Comparison of ENCODE assay signal across 9 mouse cellular contexts in the genomic region with DNA sequence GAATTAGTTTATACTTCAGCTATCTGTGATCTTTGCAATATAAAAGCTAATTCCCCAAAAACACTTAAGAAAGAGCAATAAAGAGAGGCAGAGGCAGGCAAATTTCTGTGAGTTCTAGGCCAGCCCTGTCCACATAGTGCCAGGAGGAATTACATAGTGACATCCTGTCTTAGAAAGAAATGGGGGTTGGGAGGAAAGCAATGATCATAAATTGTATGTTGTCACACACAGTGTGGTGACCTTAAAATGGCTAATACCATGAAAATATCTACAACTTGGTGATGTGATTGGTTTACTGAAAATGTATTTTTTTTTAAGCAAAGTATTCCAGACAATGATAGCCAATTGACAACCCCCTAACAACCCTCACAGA. TPM values are rescaled to one million over a fixed set of nuclear protein-coding genes. Genes with fewer than 3 reads are reported as not detected.
DNase-seq lines count a peak whose midpoint lies in the region; ATAC-seq lines count a peak whose summit lies in the region.
"Had no signal": no experiment of that assay in that cellular context is flagged by ENCODE, and none has a peak within 500 bp of the region (broad histone marks: within the 10 kb centered on the region; RNA-seq: fewer than 3 reads in every experiment).

No protein-coding gene starts in this region.

- no peak for ATAC-seq in kidney, embryonic 15.5 days (replicated peaks; ENCODE audit: low FRiP score)
- no peak for ATAC-seq in embryonic facial prominence, embryonic 15.5 days (ENCODE audit: insufficient number of reproducible peaks, low FRiP score, low TSS enrichment, low read depth)
- ATAC-seq in liver, embryonic 15.5 days (ENCODE audit: insufficient read depth) = no peak
- no peak for ATAC-seq in cerebellum, adult (ENCODE audit: insufficient number of reproducible peaks, low FRiP score, low TSS enrichment)
- ATAC-seq: midbrain, embryonic 16.5 days had no signal

- H3K9me3 ChIP-seq in kidney, embryonic 15.5 days (replicated peaks) = no peaks in the 10 kb centered on the region
- H3K9me3 ChIP-seq in embryonic facial prominence, embryonic 10.5 days = no peaks in the 10 kb centered on the region
- no peaks in the 10 kb centered on the region for H3K9me3 ChIP-seq in embryonic facial prominence, embryonic 15.5 days (replicated peaks)
- H3K9me3 ChIP-seq in liver, embryonic 15.5 days (replicated peaks) = no peaks in the 10 kb centered on the region

- H3K9ac ChIP-seq in kidney, embryonic 15.5 days = 0 out of 2 replicates have a peak overlapping the region, but pooled peaks have one; percentile 5
- H3K9ac ChIP-seq in embryonic facial prominence, embryonic 15.5 days = no peak overlapping the region
- H3K9ac ChIP-seq in liver, embryonic 15.5 days = no peak overlapping the region

- H3K4me3 ChIP-seq in kidney, embryonic 15.5 days (replicated peaks) = no peak overlapping the region
- peak overlapping the region; percentile 34; the same call in 1 of the 2 replicates for H3K4me3 ChIP-seq in embryonic facial prominence, embryonic 10.5 days
- H3K4me3 ChIP-seq in embryonic facial prominence, embryonic 15.5 days (replicated peaks) = no peak overlapping the region
- H3K4me3 ChIP-seq in liver, embryonic 15.5 days (replicated peaks) = no peak overlapping the region

- no peak for DNase-seq in kidney, adult 8-10 months
- no peak for DNase-seq in embryonic facial prominence, embryonic 10.5 days (ENCODE audit: low spot score)
- DNase-seq in urinary bladder, postnatal 25 days (ENCODE audit: low spot score) = no peak
- DNase-seq: layer of hippocampus, adult 9-11 months had no signal

- peak overlapping the region; percentile 88 for H3K27ac ChIP-seq in kidney, embryonic 15.5 days
- H3K27ac ChIP-seq in embryonic facial prominence, embryonic 10.5 days (replicated peaks) = peak overlapping the region; percentile 82
- H3K27ac ChIP-seq in embryonic facial prominence, embryonic 15.5 days (replicated peaks) = peak overlapping the region; percentile 91
- H3K27ac ChIP-seq in liver, embryonic 15.5 days (replicated peaks) = 0 out of 2 replicates have a peak overlapping the region, but pooled peaks have one; percentile 35

- H3K27me3 ChIP-seq in kidney, embryonic 15.5 days = no peaks in the 10 kb centered on the region
- H3K27me3 ChIP-seq in embryonic facial prominence, embryonic 10.5 days (replicated peaks; ENCODE audit: low read depth, poor library complexity, severe bottlenecking) = no peaks in the 10 kb centered on the region
- H3K27me3 ChIP-seq in embryonic facial prominence, embryonic 15.5 days = no peaks in the 10 kb centered on the region
- H3K27me3 ChIP-seq in liver, embryonic 15.5 days = no peaks in the 10 kb centered on the region

- peaks cover 65% of the 10 kb centered on the region for H3K4me1 ChIP-seq in kidney, embryonic 15.5 days
- H3K4me1 ChIP-seq in embryonic facial prominence, embryonic 10.5 days = peaks cover 46% of the 10 kb centered on the region
- peaks cover 24% of the 10 kb centered on the region for H3K4me1 ChIP-seq in embryonic facial prominence, embryonic 15.5 days
- peaks cover 30% of the 10 kb centered on the region for H3K4me1 ChIP-seq in liver, embryonic 15.5 days (replicated peaks)

- H3K36me3 ChIP-seq in kidney, embryonic 15.5 days = no peaks in the 10 kb centered on the region
- H3K36me3 ChIP-seq in embryonic facial prominence, embryonic 10.5 days (replicated peaks) = no peaks in the 10 kb centered on the region
- H3K36me3 ChIP-seq in embryonic facial prominence, embryonic 15.5 days = no peaks in the 10 kb centered on the region
- H3K36me3 ChIP-seq in liver, embryonic 15.5 days (replicated peaks) = no peaks in the 10 kb centered on the region

- peak overlapping the region; percentile 44 for H3K4me2 ChIP-seq in kidney, embryonic 15.5 days
- no peak overlapping the region for H3K4me2 ChIP-seq in embryonic facial prominence, embryonic 15.5 days (replicated peaks)
- peak overlapping the region; percentile 42; the same call in 1 of the 2 replicates for H3K4me2 ChIP-seq in liver, embryonic 15.5 days

RNA-seq across cellular contexts. Expression of a gene that starts 41.6 kb away (rescaled TPM):
- 24.4 and 25.5 TPM in 2 replicates for polyA plus RNA-seq in kidney, embryonic 15.5 days (2015; fragmentation: Nextera tagmentation; extraction: Ambion mirVana)
- polyA plus RNA-seq in embryonic facial prominence, embryonic 10.5 days (2016; fragmentation: Nextera tagmentation; extraction: Ambion mirVana) = 22.6 and 25.1 TPM in 2 replicates
- polyA plus RNA-seq in embryonic facial prominence, embryonic 15.5 days (2015; fragmentation: Nextera tagmentation; extraction: Ambion mirVana) = 24.7 and 26.8 TPM in 2 replicates
- polyA plus RNA-seq in liver, embryonic 15.5 days (2015; fragmentation: Nextera tagmentation; extraction: Ambion mirVana) = 10.3 and 11.1 TPM in 2 replicates

RNA-seq across cellular contexts. Expression of a gene that starts 46.3 kb away (rescaled TPM):
- polyA plus RNA-seq in kidney, embryonic 15.5 days (2015; fragmentation: Nextera tagmentation; extraction: Ambion mirVana) = 488 and 506 TPM in 2 replicates
- polyA plus RNA-seq in embryonic facial prominence, embryonic 10.5 days (2016; fragmentation: Nextera tagmentation; extraction: Ambion mirVana) = 560 and 592 TPM in 2 replicates
- 497 and 506 TPM in 2 replicates for polyA plus RNA-seq in embryonic facial prominence, embryonic 15.5 days (2015; fragmentation: Nextera tagmentation; extraction: Ambion mirVana)
- polyA plus RNA-seq in liver, embryonic 15.5 days (2015; fragmentation: Nextera tagmentation; extraction: Ambion mirVana) = 253 and 255 TPM in 2 replicates

RNA-seq across cellular contexts. Expression of a gene that starts 53.3 kb away (rescaled TPM):
- polyA plus RNA-seq in kidney, embryonic 15.5 days (2015; fragmentation: Nextera tagmentation; extraction: Ambion mirVana) = 0.43 and 0.51 TPM in 2 replicates
- 0.69 and 2.5 TPM in 2 replicates for polyA plus RNA-seq in embryonic facial prominence, embryonic 10.5 days (2016; fragmentation: Nextera tagmentation; extraction: Ambion mirVana)
- not detected in 2 replicates for polyA plus RNA-seq in embryonic facial prominence, embryonic 15.5 days (2015; fragmentation: Nextera tagmentation; extraction: Ambion mirVana)
- polyA plus RNA-seq in liver, embryonic 15.5 days (2015; fragmentation: Nextera tagmentation; extraction: Ambion mirVana) = not detected in 2 replicates
- polyA plus RNA-seq: midbrain, embryonic 16.5 days had no signal

Comparison
In these comparisons a context has a peak if more than half of its experiments do, and no peak if none do; other contexts are left out.
1. H3K27ac ChIP-seq: peak in every context shown above with its lines; median percentile 91 in embryonic facial prominence, embryonic 15.5 days; 88 in kidney, embryonic 15.5 days; 82 in embryonic facial prominence, embryonic 10.5 days; 35 in liver, embryonic 15.5 days.